Mouse (Mus musculus): Measurements from ENCODE around the gene Babam1. TPM values are rescaled to one million over a fixed set of nuclear protein-coding genes. Genes with fewer than 3 reads are reported as not detected.
A peak's percentile ranks its signal among the peaks of the same experiment; 100 is the strongest.
"Not testable (repeated sequence)": the region's sequence is repeated elsewhere in the genome, so short reads cannot be mapped to it uniquely, and the experiment has no call there.

The Babam1 gene
- polyA plus RNA-seq, 2 experiments from 2014 or later = 54.6 to 55.8 TPM

DNA sequence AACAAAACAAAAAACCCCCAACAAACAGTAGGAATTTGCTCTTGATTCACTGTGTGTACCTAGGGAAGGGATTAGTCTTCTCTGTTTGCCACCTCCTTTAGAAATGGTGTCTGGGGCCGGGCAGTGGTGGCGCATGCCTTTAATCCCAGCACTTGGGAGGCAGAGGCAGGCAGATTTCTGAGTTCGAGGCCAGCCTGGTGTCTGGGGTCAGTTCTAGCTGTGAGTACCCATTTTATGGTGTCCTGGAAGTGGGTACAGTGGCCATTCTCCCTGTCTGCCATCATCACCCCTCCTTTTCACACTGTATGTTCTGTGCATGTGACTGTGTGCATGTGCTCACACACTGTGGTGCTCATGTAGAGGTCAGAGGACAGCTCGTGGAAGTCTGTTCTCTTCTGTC, 11.6 kb downstream of the Babam1 start:
- no peak for ATAC-seq

DNA sequence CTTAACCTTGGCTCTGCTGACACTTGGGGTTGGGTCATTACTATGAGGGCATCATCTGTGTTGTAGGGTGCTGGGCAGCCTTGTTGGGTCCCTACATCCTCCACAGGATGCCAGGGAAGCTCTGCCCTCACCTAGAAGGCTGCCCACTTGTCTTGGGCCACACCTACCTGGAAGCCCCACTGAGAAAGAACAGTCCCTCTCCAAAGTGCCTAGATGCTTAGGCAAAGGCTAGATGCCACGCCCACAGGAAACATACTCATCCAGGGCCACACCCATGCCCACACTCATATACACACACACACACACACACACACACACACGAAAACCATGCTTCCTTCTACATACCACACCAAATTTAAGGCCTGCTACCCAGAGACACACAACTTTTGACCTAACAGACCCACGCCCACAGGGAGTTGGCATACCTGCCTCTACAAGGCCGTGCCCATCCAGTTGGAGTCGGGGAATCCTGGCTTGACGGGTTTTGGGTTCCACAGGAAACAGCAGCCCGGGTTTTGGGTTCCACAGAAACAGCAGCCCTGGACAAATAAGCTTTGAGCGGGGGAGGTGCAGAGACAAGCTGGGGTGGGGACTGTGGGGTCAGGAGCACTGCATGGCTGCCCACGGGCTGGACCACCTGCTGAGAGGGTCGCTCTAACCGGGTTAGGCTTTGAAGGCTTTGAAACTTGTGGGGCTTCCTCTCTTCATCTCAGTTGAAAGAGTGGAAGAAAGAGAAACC, 15.0 kb downstream of the Babam1 start:
- ATAC-seq = peak; percentile 63

DNA sequence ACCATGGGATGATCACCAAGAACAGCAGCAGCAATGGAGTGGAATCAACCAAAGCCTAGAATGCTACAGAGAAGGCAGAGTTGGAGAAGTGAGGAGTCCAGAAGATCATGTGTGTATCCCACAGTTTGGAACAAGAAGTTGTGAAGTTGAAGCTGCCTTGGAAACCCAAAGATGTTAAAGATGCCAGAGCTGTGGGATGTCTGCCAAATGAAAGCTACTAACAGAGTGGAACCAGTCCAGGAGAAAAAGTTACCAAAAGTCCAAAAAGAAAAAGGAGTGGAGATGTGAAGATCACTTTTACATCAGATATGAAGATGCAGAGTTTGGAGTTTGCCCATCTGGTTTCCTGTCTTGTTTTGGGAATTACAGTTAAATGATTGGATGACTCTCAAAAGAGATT, 25.5 kb downstream of the Babam1 start:
- ATAC-seq = no peak

DNA sequence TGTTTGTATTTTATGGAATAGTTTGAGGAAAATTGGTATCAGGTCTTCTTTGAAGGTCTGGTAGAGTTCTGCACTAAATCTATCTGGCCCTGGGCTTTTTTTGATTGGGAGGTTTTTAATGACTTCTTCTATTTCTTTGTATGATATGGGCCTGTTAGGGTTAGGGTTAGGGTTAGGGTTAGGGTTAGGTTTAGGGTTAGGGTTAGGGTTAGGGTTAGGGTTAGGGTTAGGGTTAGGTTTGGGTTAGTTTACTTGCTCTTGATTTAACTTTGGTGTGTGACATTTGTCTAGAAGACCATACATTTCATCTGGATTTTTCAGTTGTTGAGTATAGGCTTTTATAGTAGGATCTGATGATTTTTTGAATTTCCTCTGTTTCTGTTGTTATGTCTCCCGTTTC, 36.3 kb downstream of the Babam1 start:
- not testable (repeated sequence) for ATAC-seq

DNA sequence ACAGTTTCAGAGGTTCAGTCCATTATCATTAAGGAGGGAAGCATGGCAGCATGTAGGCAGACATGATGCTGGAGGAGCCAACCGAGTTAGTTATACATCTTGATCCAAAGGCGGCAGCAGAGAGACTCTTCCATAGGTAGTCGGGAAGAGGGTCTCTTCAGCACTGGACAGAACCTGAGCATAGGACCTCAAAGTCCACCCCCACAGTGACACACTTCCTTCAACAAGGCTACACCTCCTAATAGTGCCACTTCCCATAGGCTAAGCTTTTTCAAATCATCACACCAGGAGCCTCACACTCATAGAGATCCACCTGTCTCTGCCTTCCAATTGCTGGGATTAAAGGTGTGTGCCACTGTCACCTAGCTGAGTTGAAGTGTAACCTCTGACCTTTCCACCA, 40.4 kb downstream of the Babam1 start:
- no peak for ATAC-seq

DNA sequence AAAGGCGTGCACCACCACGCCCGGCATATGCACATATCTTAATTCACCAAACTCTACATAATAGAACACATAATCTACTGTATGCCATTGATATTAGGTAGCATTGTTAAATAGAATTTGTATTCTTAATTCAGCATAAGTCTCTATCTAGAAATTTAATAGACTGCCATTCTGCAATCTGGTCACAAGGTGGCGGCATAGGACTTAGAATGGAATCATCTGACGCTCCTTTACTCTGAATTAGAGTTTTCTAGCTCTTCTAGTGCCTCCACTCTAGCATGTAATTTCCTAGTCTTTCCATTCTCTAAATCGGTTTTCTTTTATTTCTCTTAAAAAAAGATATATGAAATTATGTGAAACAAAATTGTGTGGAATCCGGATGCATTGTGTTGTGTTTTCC, 44.7 kb downstream of the Babam1 start:
- peak; percentile 74 for ATAC-seq

DNA sequence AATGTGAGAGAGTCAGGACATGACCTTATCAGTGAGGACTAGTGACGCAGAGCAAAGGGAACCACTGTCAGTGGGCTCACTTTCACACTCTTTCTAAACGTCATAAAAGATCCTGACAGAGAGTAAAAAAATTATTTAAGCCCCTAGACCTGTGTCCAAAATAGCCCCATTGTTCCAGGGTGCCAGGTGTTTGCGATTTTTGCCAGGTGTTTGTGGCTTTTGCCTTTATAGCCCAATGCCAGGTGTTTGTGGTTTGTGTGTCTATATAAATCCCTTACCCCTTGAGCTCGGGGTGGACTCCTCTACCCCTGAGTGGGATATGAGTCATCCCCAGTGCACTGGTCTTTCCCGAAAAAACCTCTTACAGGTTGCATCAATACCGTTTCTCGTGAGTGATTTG, 48.4 kb downstream of the Babam1 start:
- ATAC-seq = no peak

DNA sequence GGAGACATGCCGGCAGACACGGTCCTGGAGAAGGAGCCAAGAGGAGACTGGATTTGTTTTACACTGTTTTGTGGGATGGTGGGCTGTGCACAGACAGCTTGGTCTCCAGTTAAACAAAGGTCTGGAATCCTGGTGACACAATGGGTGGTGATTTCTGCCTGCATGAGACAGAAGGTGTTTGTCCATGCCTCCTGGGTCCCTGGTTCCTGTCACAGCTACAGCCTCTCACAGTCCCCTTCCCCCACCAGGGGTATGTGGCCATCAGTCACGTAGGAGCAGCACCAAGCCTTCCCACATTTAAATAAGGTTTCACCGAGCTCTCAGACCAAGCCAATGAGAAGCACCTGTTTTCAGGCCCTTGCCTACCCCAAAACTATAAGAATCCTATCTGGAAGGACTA, 54.7 kb downstream of the Babam1 start:
- ATAC-seq = no peak

DNA sequence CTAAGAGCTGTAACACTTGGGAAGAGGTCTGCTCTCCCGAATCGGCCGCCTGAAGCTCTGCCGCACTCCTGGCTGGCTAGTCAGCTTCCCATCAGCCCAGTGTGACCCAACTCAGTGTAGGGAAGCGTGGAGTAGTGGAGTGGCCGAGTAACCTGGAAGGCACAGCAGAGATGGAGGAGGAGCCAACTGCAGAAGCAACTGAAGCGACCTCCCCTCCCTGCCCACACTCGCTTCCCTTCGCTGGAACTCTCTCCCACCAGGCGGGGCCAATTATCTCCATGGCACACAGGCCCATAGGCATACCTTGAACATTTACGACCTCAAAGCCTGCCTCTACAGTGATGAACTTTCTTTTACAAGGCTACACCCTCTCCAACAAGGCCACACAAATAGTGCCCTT, 55.1 kb downstream of the Babam1 start:
- ATAC-seq = no peak

DNA sequence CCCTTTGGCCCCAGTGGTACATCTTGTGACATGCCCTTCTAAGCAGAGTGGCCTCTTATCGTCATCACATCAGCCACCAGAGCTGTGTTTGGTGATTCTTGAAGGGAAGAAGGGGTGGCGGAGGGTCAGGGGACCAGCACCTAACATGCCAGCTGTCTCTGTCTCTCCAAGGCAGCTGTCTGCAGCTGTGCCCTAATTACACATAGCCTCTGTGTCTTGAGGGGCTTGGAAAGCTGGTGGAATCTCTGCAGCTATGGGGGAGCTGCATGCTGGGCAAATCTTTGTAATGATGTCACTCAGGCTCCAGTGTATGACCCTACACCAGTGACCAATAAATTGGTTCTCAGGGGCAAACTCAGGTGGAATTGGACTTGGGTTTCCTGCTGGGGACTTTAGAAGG, 56.0 kb downstream of the Babam1 start:
- no peak for ATAC-seq

Other genes with a start within 250 kb of the Babam1 start
- gene Myo9b, start 124.1 kb upstream of the Babam1 start, polyA plus RNA-seq (2017; shearing (Covaris generic)) = 10 to 100 TPM; 13.8 to 16.6 TPM
- 10 to 100 TPM; 43.6 to 45.4 TPM for gene Haus8, start 123.9 kb upstream of the Babam1 start, polyA plus RNA-seq (2017; shearing (Covaris generic))
- 100 to 1,000 TPM; 292 to 321 TPM for gene Use1, start 30.0 kb upstream of the Babam1 start, polyA plus RNA-seq (2017; shearing (Covaris generic))
- gene Ocel1, start 25.6 kb upstream of the Babam1 start, polyA plus RNA-seq (2017; shearing (Covaris generic)) = 1 to 10 TPM; 3.9 to 4.1 TPM
- under 1 TPM in 1 of 2 experiments, not detected in 1; 0.36 TPM for gene Nr2f6, start 14.9 kb upstream of the Babam1 start, polyA plus RNA-seq (2017; shearing (Covaris generic))
- not detected for gene Ushbp1, start 1.1 kb upstream of the Babam1 start, polyA plus RNA-seq (2017; shearing (Covaris generic))
- gene Ankle1, start 9.1 kb downstream of the Babam1 start, polyA plus RNA-seq (2017; shearing (Covaris generic)) = 1 to 10 TPM in 1 of 2 experiments, under 1 TPM in 1; 0.20 to 1.6 TPM
- 10 to 100 TPM; 16.3 to 19.5 TPM for gene Abhd8, start 66.8 kb downstream of the Babam1 start, polyA plus RNA-seq (2017; shearing (Covaris generic))
- 10 to 100 TPM; 65.1 to 82.9 TPM for gene Mrpl34, start 68.1 kb downstream of the Babam1 start, polyA plus RNA-seq (2017; shearing (Covaris generic))
- gene Dda1, start 72.3 kb downstream of the Babam1 start, polyA plus RNA-seq (2017; shearing (Covaris generic)) = 10 to 100 TPM; 22.5 to 22.7 TPM
- gene Ano8, start 89.1 kb downstream of the Babam1 start, polyA plus RNA-seq (2017; shearing (Covaris generic)) = under 1 TPM in 1 of 2 experiments, not detected in 1; 0.20 TPM
- 1 to 10 TPM; 2.9 to 3.1 TPM for gene Gtpbp3, start 91.2 kb downstream of the Babam1 start, polyA plus RNA-seq (2017; shearing (Covaris generic))
- gene Plvap, start 114.9 kb downstream of the Babam1 start, polyA plus RNA-seq (2017; shearing (Covaris generic)) = not detected
- not detected for gene Ccdc194, start 128.8 kb downstream of the Babam1 start, polyA plus RNA-seq (2017; shearing (Covaris generic))
- gene Bst2, start 140.6 kb downstream of the Babam1 start, polyA plus RNA-seq (2017; shearing (Covaris generic)) = 100 to 1,000 TPM in 1 of 2 experiments, 10 to 100 TPM in 1; 75.3 to 150 TPM
- gene Mvb12a, start 146.1 kb downstream of the Babam1 start, polyA plus RNA-seq (2017; shearing (Covaris generic)) = 10 to 100 TPM; 45.1 to 58.2 TPM
- under 1 TPM in 1 of 2 experiments, not detected in 1; 0.79 TPM for gene Tmem221, start 162.0 kb downstream of the Babam1 start, polyA plus RNA-seq (2017; shearing (Covaris generic))
- gene Nxnl1, start 169.7 kb downstream of the Babam1 start, polyA plus RNA-seq (2017; shearing (Covaris generic)) = not detected
- gene Slc27a1, start 172.0 kb downstream of the Babam1 start, polyA plus RNA-seq (2017; shearing (Covaris generic)) = 10 to 100 TPM in 1 of 2 experiments, 1 to 10 TPM in 1; 3.4 to 13.6 TPM
- gene Pgls, start 195.3 kb downstream of the Babam1 start, polyA plus RNA-seq (2017; shearing (Covaris generic)) = 10 to 100 TPM; 51.5 to 53.4 TPM
- 1 to 10 TPM; 3.0 to 3.6 TPM for gene Fam129c, start 200.8 kb downstream of the Babam1 start, polyA plus RNA-seq (2017; shearing (Covaris generic))
- 10 to 100 TPM; 10.8 to 12.2 TPM for gene Colgalt1, start 214.1 kb downstream of the Babam1 start, polyA plus RNA-seq (2017; shearing (Covaris generic))

All from CD4-positive, CD25-positive, alpha-beta regulatory T cell, adult 4 months (primary cell).